Mouse (Mus musculus): ENCODE data around the gene Dock4.
A peak's percentile ranks its signal among the peaks of the same experiment; 100 is the strongest.

Dock4 gene

GRCm38 (mm10) chr12:40655861-40656260, 210.1 kb downstream of the Dock4 start:
- DNase-seq (ENCODE audit: low read depth): no peak

GRCm38 (mm10) chr12:40656438-40656837, 210.7 kb downstream of the Dock4 start:
- DNase-seq (ENCODE audit: low read depth): no peak

GRCm38 (mm10) chr12:40657229-40657885, 211.6 kb downstream of the Dock4 start:
- DNase-seq (ENCODE audit: low read depth): no peak

- DNase-seq (ENCODE audit: low read depth): no peak
These were observed 213.9 kb downstream of the Dock4 start for GRCm38 (mm10) chr12:40659689-40660088.

- no peak for DNase-seq (ENCODE audit: low read depth)
These were observed 223.7 kb downstream of the Dock4 start for GRCm38 (mm10) chr12:40669460-40669859.

- no peak for DNase-seq (ENCODE audit: low read depth)
These were observed 225.0 kb downstream of the Dock4 start for GRCm38 (mm10) chr12:40670766-40671165.

- DNase-seq (ENCODE audit: low read depth): peak; percentile 51
These were observed 234.0 kb downstream of the Dock4 start for GRCm38 (mm10) chr12:40679713-40680112.

GRCm38 (mm10) chr12:40680551-40680950, 234.8 kb downstream of the Dock4 start:
- DNase-seq (ENCODE audit: low read depth): peak; percentile 85

GRCm38 (mm10) chr12:40691444-40691843, 245.7 kb downstream of the Dock4 start:
- no peak for DNase-seq (ENCODE audit: low read depth)

GRCm38 (mm10) chr12:40694082-40694721, 248.4 kb downstream of the Dock4 start:
- DNase-seq (ENCODE audit: low read depth): no peak

- no peak for DNase-seq (ENCODE audit: low read depth)
These were observed 252.6 kb downstream of the Dock4 start for GRCm38 (mm10) chr12:40698330-40698729.

GRCm38 (mm10) chr12:40702233-40702792, 256.6 kb downstream of the Dock4 start:
- DNase-seq (ENCODE audit: low read depth): no peak

- no peak for DNase-seq (ENCODE audit: low read depth)
These were observed 258.5 kb downstream of the Dock4 start for GRCm38 (mm10) chr12:40704296-40704695.

GRCm38 (mm10) chr12:40707108-40707507, 261.4 kb downstream of the Dock4 start:
- no peak for DNase-seq (ENCODE audit: low read depth)

GRCm38 (mm10) chr12:40709094-40709493, 263.3 kb downstream of the Dock4 start:
- DNase-seq (ENCODE audit: low read depth): peak; percentile 4

- peak; percentile 10 for DNase-seq (ENCODE audit: low read depth)
These were observed 266.5 kb downstream of the Dock4 start for GRCm38 (mm10) chr12:40712235-40712634.

GRCm38 (mm10) chr12:40714288-40714687, 268.5 kb downstream of the Dock4 start:
- DNase-seq (ENCODE audit: low read depth): no peak

GRCm38 (mm10) chr12:40715174-40715573, 269.4 kb downstream of the Dock4 start:
- no peak for DNase-seq (ENCODE audit: low read depth)

- no peak for DNase-seq (ENCODE audit: low read depth)
These were observed 282.6 kb downstream of the Dock4 start for GRCm38 (mm10) chr12:40728373-40728772.

GRCm38 (mm10) chr12:40730756-40731155, 285.0 kb downstream of the Dock4 start:
- DNase-seq (ENCODE audit: low read depth): no peak

GRCm38 (mm10) chr12:40745501-40745900, 299.7 kb downstream of the Dock4 start:
- no peak for DNase-seq (ENCODE audit: low read depth)

GRCm38 (mm10) chr12:40746081-40746480, 300.3 kb downstream of the Dock4 start:
- DNase-seq (ENCODE audit: low read depth): no peak

GRCm38 (mm10) chr12:40759281-40759680, 313.5 kb downstream of the Dock4 start:
- no peak for DNase-seq (ENCODE audit: low read depth)

Measured in 416B (cell line).